Mouse (Mus musculus) gastrocnemius, postnatal 14 days (tissue): ENCODE data around the gene Epb42. TPM values are rescaled to one million over a fixed set of nuclear protein-coding genes. Genes with fewer than 3 reads are reported as not detected.
"Not testable (repeated sequence)": the region's sequence is repeated elsewhere in the genome, so short reads cannot be mapped to it uniquely, and the experiment has no call there.

ENCODE experiments used
- DNase-seq: peaks from one replicate; pipeline ENCODE4 v3.0.0; 2021; ENCODE audit warnings: mixed read lengths
- intact Hi-C: fragments of 180-260 bp; cut with DNase I; formaldehyde crosslinking; loops from one replicate; pipeline ENCODE4 v1.15.1; 2025; ENCODE audit warnings: low total_unique reads
- long read RNA-seq, 2 experiments: library from polyadenylated mRNA; stranded (forward); transcript quantifications; one replicate each; pipeline ENCODE4 v2.0.0; 2021
- total RNA-seq, 2 experiments: library from RNA; stranded (reverse); gene quantifications; 2 replicates each; pipeline ENCODE4 v1.2.3; 2021

Epb42 gene
- not detected for total RNA-seq
- long read RNA-seq, experiment 1 = 0 reads
- long read RNA-seq, experiment 2 = 0 reads

- DNase-seq = no peak
- intact Hi-C loops = no loop called here
These were observed at the start of gene Epb42 for GRCm38 (mm10) chr2:121036733-121037341. Gene Epb42 (minus strand): TSS chr2:121037072.

GRCm38 (mm10) chr2:121085480-121086185 is 48.8 kb upstream of the Epb42 start, which contains the start of gene Tgm5:
Gene Tgm5 (minus strand): TSS chr2:121085841.
- intact Hi-C loops = no loop called here
- DNase-seq = no peak

DNA sequence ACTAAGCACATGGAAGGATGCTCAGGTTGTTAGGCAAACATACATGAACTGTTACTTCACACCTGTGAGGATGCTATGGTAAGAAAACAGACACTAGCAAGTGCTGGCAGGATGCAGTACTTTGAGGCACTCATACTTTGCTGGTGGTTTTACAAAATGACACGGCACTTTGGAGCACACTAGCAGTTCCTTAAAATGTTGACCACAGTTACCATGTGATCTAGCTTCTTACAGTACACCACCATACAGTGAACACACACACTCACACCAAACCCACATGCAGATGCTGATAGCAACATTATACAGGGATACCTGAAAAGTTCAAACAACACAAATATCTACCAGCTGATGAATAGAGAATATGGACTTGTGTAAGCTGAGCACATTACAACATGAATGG is 45.8 kb upstream of the Epb42 start:
- no peak for DNase-seq
- intact Hi-C loops = no loop called here

DNA sequence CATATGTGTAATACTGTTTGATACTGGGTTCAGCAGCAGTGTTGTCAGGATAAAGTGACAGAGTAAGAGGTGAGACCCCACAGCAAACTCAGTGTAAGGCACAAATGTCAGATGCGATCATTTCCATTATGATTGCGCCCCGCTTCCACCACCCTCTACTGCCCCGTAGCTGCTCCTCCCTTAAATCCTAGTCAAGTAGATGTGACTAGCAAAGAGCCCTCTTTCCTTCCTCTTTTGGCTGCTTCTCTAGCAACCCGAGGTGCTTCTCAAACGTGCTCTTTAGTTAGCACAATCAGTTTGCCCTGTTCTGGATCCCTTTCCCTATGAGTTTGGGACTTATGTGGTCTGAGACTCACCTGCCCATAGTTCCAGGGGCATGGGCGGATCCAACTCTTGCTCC is 37.9 kb upstream of the Epb42 start:
- DNase-seq = no peak
- intact Hi-C loops = no loop called here

GRCm38 (mm10) chr2:121071871-121072270 is 35.0 kb upstream of the Epb42 start:
- intact Hi-C loops = no loop called here
- DNase-seq = no peak

- intact Hi-C loops = no loop called here
- no peak for DNase-seq
These were observed 32.6 kb upstream of the Epb42 start for GRCm38 (mm10) chr2:121069506-121069905.

GRCm38 (mm10) chr2:121067116-121067515 is 30.2 kb upstream of the Epb42 start:
- DNase-seq = no peak
- intact Hi-C loops = no loop called here

DNA sequence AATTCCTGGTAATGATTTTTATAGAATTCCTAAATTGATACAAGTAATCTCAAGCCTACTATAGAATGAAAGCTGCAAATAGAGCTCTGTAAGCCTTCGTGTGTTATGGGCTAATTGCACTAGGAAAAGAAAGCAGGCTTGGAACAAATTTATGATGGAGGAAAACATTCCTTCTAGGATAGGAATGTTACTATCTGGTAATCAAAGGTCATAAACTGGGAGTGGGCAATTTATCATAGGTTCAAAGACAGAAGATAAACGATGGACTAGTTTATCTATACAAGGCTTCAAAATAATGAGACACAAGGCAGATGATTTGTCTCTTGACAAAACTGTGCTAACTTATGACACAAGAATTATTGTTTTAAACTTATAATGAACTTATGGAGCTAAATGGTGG is 24.4 kb upstream of the Epb42 start:
- intact Hi-C loops = no loop called here

DNA sequence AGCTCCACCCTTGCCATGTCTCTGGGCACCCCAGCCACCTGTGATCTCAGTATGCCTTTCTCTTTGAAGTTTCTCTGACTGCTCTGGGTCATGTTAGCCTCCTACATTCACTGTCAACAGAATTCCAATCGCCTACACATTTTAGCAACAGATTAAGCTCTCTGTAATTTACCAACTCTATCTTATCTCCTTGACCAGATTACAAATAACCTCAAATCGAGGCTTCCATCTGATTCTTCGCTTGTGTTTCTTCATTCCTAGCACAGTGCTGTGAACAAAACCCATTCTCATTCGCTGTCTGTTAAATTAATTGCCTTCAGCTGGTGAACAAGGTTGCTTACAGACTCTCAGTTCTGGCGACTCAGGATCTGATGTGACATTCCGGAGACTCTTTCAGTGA is 21.1 kb upstream of the Epb42 start:
- intact Hi-C loops = no loop called here
- no peak for DNase-seq

More for the DNA sequence above, 24.4 kb upstream of the Epb42 start:
- no peak for DNase-seq

DNA sequence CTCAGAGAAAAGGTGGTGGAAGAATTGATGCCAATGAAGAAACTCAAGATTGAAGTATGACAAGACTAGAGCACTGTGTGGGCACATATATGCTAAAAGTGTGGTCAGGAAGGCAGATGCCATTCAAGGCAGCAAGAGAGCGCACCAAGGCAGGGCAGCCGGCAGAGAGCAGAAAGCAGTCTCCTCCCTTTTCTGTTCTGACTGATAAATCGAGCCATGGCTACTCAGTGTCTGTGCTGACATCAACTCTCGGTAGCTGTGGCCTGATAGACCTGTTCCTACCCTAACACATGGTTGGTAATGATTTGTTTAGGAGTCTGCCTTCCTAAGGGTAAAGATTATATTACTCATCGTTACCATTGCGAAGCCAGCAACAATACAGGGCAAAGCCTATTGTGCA is 19.0 kb upstream of the Epb42 start:
- intact Hi-C loops = no loop called here
- no peak for DNase-seq

- no peak for DNase-seq
- intact Hi-C loops = no loop called here
These were observed 17.2 kb upstream of the Epb42 start for GRCm38 (mm10) chr2:121054060-121054459.

- intact Hi-C loops = no loop called here
- no peak for DNase-seq
These were observed 15.3 kb upstream of the Epb42 start for GRCm38 (mm10) chr2:121052176-121052575.

GRCm38 (mm10) chr2:121045653-121046052 is 8.8 kb upstream of the Epb42 start:
- intact Hi-C loops = no loop called here
- no peak for DNase-seq

- DNase-seq = no peak
- intact Hi-C loops = loop anchor here (2.0 kb wide), 1 partner anchor 62 kb away; no protein-coding TSS in a partner anchor
These were observed 4.2 kb upstream of the Epb42 start for GRCm38 (mm10) chr2:121041098-121041497.

DNA sequence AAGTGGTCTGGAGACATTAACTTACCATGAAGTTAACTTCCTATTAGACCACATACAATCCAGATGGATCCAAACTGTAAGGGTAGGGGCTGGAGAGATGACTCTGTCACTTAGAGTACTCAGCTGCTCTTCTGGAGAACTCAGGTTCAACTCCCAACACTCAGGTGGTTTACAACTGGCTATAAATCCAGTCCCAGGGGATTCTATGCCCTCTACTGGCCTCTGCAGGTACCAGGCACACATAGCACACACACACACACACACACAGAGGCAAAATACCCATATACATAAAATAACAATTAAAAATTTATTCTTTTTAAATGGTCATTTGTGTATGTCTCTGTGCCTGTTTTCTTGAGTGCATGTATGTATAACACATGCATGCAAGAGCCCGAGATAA is 2.5 kb upstream of the Epb42 start:
- intact Hi-C loops = no loop called here

GRCm38 (mm10) chr2:121038851-121039250 is 2.0 kb upstream of the Epb42 start:
- intact Hi-C loops, DNase-seq: not testable (repeated sequence)

More for the DNA sequence above, 2.5 kb upstream of the Epb42 start:
- no peak for DNase-seq

- DNase-seq = no peak
- intact Hi-C loops = no loop called here
These were observed 14.0 kb downstream of the Epb42 start for GRCm38 (mm10) chr2:121022918-121023317.

DNA sequence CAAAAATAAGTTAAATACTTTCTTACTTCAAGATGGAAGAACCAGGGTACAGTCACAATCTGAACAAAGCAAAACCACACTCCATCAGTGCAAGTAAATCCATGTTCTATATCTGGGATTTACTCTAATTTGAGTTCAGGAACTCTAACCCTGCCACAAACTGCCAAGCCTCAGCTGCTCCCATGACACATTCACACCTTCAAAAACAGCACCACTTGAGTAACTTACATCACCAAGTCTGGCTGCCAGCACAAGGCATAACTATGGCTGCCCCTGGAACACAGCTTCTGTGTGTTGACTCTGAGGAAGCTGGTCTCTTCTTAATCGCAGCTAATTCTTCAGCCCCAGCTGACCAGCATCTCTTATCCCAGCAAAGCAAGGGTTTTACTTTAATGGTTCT is 19.7 kb downstream of the Epb42 start:
- intact Hi-C loops = no loop called here
- DNase-seq = no peak

GRCm38 (mm10) chr2:121016226-121016625 is 20.6 kb downstream of the Epb42 start:
- DNase-seq = no peak
- intact Hi-C loops = no loop called here

- DNase-seq = no peak
- intact Hi-C loops = no loop called here
These were observed 21.4 kb downstream of the Epb42 start for GRCm38 (mm10) chr2:121015507-121015906.

- intact Hi-C loops = no loop called here
- no peak for DNase-seq
These were observed 24.2 kb downstream of the Epb42 start for GRCm38 (mm10) chr2:121012676-121013075.
